Mouse (Mus musculus) adrenal gland, postnatal 14 days (tissue): ENCODE data around the gene Kcna2. TPM values are rescaled to one million over a fixed set of nuclear protein-coding genes. Genes with fewer than 3 reads are reported as not detected.

Experiments
- DNase-seq: peaks from one replicate; pipeline ENCODE4 v3.0.0; 2021; ENCODE audit warnings: mixed read lengths
- total RNA-seq: library from RNA; stranded (reverse); gene quantifications from 2 replicates; pipeline ENCODE4 v1.2.3, GENCODE M21; 2021

The Kcna2 gene
- total RNA-seq, 1 experiment from 2014 or later, result 1.4 TPM

DNA sequence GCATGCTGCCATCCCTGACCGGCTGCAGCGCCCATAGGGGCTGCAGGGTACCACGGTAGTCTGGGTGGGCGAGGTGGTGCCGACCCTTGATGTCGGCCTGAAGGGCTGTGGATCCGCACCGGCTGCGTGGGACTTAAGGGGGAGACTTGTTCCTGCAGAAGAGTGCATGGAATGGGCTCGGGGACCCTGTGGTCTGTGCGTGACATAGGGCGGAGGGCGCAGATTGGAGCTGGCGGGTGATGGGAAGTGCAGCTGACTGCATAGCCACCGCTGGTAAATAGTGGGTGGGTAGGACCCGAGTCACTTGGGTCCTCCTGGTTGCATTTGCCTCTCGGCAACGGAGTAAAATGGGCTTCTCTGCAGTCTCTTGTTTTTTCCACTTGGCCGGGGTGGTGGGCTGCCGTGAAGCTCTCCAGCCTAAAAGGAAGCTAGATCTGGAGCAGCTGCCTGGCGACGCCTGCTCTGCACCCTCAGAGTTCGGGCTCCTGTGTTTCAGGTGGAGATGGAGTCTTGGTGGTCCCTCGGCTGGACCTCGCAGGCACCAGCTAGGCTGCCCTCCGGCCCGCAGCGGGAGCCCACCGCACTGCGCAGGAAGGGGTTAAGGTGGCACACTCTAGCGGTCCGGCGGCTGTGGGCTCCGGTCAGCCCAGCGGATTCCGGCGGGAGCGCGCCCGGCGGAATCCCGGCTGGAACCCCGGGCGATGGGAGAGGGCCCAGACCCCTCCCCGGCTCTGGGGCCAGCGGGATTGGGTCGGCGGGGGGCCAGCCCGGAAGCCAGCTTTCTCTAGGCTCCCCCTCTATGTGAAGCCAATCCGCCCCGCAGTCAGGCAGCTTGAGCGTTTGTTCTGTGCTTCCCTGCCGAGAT is 1.1 kb downstream of the Kcna2 start:
- DNase-seq, result peak; percentile 24

GRCm38 (mm10) chr3:107103041-107103440 is 2.1 kb downstream of the Kcna2 start:
- DNase-seq, result no peak

DNA sequence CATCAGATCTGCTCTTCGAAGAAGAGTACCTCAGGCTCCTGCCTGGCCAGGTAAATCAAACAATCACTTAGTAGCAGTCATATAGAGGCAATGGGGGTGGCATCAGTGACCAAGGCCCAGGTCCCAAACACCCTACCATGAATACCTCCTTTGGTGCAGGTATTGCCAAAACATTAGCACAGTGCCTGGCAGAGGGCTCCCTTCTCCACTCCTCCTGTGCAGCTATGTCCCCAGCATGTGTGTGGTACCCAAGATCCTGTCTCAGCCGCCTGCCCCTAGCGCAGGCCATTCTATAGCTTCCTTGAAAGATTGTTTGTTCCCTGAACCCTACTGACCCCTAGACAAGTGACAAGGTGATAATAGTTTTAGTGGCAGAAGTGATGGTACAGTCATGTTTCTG is 2.5 kb downstream of the Kcna2 start:
- no peak for DNase-seq

DNA sequence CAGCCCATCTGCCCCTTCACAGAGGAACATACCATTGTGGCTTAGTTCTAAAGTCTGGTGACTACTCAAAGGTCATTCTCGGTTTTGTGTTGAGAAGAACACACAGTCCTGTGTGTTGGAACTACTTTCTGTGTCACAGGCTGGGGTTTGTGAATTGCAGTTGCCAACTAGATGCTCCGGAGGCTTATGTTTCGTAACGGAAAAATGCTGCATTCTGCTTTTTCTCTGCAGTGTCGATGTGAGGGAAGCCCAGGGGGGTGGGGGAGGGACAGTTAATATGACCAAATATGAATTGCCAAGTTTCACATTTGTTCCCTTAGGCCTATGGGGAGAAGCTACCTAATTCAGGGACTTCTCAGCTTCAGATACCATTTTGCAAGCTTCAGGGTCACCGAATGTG is 5.0 kb downstream of the Kcna2 start:
- DNase-seq, result peak; percentile 21

DNA sequence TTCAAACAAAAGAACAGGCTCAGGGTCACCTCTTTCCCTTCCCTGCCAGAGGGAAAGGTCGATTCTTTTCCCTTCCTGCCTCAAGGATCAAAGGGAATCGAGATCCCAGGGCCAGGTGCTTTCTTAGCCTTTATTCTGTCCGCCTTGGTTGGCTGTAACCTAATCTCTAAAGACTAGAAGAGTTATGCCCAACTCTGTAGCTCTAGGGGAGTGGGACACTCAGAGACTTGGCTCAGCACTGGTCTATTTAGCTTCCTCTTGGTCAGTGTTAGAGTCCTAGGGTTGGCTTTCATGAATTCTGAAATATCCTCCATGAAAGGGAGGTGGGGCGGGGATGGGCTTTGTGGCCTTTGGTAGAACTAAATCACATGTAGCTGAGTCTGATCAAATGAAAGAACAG is 11.6 kb downstream of the Kcna2 start:
- no peak for DNase-seq

DNA sequence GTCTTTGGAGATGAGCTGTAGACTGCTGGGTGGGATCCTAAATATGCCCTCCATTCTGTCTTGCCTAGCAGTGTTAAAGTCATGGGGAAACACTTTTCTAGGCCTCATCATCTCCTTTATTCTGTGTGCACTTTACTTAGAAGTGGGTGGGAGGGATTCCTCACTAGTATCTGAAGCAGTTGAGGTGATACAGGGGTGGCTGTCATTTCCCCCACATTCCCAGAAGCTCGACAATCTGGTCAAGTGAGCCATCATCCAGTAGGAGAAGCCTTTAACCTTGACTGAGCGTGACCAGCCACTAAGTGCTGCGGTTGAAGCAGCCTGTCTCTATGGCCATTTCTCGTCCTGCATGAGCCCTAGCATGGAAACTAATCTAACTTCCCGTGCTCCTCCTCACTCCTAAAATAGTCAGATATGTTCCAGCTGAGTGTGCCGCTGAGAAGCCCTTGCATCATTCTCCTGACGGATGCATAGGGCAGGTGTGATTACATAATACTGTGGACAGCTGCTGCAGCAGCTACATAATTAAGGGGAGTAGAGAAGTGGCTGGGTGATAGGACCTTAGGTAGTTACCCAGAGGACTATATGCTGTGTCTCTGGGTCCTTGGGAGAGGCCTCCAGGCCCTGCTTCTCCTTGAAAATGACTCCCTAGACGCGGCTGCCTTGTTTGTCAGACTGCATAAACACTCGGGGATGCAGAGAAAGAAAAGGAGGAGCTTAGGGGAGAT is 12.2 kb downstream of the Kcna2 start:
- no peak for DNase-seq

DNA sequence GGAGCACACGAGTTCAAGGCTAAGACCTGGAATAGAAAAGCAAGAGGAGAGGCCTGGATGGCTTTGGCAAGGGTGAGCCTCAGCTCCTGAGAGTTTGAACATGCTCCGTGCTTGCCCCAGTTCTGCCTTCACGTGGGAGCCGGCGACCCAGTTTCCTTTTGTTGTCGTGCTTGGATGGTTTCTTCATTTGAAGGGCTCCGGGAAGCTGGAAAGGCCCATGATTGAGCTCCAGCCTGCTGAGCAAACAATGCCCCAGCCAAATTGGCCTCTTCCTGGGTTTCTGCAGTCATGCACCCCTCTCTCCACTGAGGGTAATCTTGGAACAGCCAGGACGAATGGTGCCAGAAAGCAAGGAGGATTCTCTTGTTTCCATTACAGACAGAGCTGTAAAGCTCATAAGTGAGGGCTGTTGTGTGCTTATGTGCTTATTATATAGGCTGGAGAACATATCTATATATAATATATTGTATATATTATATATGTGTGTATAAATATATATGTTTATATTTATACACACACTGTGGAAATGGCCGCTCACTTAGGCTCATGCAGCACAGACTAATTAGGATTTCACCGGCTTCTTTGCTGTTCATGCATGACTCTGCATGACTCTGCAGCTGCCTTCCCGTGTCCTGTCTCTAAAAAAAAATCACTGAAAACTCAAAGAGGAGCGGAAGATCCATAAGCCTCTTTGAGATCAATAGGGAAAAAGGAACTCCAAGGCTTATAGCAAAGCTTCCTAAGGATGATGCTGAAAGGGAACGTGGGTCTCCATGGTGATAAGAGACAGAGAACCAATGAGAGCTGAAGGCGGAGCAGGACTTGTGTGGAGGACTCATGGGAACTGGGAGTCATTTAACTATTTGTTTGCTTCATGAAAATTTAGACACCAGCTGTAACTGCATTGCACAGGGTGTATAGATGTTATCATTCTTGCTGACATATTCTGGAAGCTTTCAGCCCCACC is 13.1 kb downstream of the Kcna2 start:
- DNase-seq, result no peak

- DNase-seq, result peak; percentile 44
Measured at GRCm38 (mm10) chr3:107114941-107115340, 14.0 kb downstream of the Kcna2 start.

GRCm38 (mm10) chr3:107115746-107116145 is 14.8 kb downstream of the Kcna2 start:
- no peak for DNase-seq

DNA sequence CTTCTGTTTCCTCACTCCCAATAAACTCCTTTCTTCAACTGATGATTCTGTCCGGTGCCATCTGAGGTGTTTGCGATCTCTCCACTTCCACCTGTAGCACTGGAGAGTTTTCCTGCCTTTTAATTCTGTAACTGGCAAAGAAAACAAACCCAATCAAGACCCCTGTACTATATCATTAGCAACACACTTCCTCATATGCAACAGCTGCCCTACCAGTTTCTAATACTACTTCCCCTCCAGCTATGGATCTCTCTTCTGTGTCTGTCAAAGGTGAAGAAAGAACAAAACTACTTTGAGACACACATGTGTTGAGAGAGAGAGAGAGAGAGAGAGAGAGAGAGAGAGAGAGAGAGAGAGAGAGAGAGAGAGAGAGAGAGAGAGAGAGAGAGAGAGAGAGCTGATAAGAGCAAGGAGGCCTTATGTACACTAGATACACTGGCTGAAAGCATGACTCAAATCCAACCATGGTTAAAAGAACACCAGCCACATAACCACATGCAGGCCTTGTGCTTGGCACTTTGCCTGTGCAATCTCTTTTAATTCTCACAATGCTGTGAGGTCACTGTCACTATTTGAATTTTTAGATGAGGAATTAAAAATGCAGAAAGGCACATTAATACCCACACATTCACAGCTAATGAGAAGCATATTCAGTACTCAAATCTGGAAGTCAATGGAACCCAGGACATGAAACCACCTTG is 19.1 kb downstream of the Kcna2 start:
- no peak for DNase-seq

DNA sequence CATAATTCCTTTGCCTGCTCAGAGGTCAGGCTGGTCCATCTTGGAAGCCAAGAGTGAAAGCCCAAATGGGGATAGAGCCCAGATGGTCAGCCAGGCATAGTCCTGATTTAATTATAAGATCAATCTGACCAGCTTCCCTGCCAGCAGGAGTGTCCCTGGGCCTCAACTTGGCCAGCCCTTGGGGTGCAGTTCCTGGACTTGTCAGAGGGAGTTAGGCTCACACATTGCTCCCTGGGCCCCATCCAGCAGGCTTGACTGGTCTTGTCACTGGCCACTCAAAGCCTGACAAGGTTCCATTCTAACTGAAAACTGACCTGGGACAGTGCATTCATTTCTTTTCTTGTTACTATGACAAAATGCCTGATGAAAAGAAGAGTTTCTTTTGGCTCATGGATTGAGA is 21.4 kb downstream of the Kcna2 start:
- no peak for DNase-seq

- DNase-seq, result no peak
Measured at GRCm38 (mm10) chr3:107127667-107128066, 26.7 kb downstream of the Kcna2 start.

DNA sequence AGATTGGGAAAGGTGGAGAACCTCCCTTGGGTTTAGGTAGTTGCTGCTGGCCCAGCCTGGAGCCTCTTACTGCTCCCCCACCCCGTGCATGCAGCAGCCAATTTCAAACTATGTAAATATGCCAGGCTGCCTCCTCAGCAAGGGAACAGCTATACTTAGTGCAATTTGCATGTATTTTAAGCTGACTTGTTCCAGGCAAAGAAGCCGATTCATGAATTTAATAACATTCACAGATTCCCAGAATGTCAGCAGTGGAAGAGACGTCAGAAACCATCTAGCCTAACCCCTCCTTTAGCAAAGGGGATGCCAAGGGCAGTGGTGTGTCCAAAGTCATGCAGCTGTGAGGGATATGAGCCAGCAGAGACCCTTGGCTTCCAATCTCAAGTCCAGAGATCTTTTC is 27.5 kb downstream of the Kcna2 start:
- DNase-seq, result no peak

- DNase-seq, result no peak
Measured at GRCm38 (mm10) chr3:107129251-107129650, 28.3 kb downstream of the Kcna2 start.

- peak; percentile 72 for DNase-seq
Measured at GRCm38 (mm10) chr3:107130661-107131326, 29.8 kb downstream of the Kcna2 start.

- DNase-seq, result no peak
Measured at GRCm38 (mm10) chr3:107131846-107132245, 30.9 kb downstream of the Kcna2 start.

- DNase-seq, result no peak
Measured at GRCm38 (mm10) chr3:107132651-107133050, 31.7 kb downstream of the Kcna2 start.

DNA sequence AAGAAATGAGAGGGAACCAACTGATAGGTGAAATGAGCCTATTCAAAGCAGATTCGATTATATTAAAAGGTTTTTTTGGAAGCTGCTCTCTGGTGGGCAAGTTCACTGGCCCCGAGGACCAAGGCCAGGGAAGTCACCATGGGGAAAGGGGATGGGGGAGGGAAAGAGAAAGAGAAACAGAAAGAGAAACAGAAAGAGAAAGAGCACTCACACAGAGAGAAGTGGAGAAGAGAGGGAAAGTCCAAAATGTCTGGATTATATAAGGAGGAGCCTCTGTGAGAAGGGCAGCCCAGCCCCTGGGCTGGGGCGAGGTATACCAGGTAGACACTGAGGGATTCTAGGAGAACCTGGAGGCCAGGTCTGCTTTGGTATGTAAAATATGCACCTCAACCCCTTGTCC is 33.5 kb downstream of the Kcna2 start:
- DNase-seq, result no peak

- DNase-seq, result no peak
Measured at GRCm38 (mm10) chr3:107147126-107147525, 46.2 kb downstream of the Kcna2 start.

GRCm38 (mm10) chr3:107149006-107149405 is 48.1 kb downstream of the Kcna2 start:
- DNase-seq, result peak; percentile 51

GRCm38 (mm10) chr3:107150469-107150868 is 49.5 kb downstream of the Kcna2 start:
- no peak for DNase-seq
